Mouse (Mus musculus): ENCODE data around the gene Inpp5d. TPM values are rescaled to one million over a fixed set of nuclear protein-coding genes. Genes with fewer than 3 reads are reported as not detected.

The Inpp5d gene
- polyA plus RNA-seq, 1 experiment, result 36.0 TPM

DNA sequence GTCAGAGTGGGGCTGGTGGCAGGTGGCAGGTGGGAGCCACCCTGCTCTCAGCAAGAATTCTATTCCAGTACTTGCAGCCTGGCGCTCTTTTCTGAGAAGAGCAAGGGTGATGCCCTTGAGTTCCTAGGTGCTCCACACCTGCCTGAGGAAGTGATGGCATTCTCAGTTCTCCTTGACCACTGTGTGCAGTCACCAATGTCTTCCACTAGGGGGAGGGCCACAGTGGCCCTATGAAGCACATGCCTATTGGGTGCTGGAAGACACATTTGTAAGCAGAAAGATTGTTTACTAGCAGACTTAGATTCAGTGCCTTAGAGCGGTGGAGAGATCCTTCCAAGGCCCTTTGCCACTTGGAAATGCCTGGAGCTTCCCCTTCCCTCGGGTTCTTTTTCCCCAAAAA, 146.1 kb downstream of the Inpp5d start:
- Histone ChIP-seq H3K27me3 (ENCODE audit: control insufficient read depth, insufficient read depth, low read length) (no peaks in the 10 kb centered on the region), H3K27ac (ENCODE audit: insufficient read depth, low read depth, low read length) (no peak overlapping the region), H3K36me3 (ENCODE audit: control insufficient read depth, insufficient read depth, low read length) (peaks cover 74% of the 10 kb centered on the region), H3K4me3 (ENCODE audit: low read depth, low read length) (no peak overlapping the region), H3K4me1 (ENCODE audit: control insufficient read depth, insufficient read depth, insufficient read length, low read length) (no peaks in the 10 kb centered on the region)
- 79% methylated on average over 3 of the region's 3 CpGs for WGBS
- no peak for TF ChIP-seq POLR2A (IDR thresholded peaks at IDR 0.05; ENCODE audit: low read depth, low read length)
- peak; percentile 69; the same call in 1 of the 2 replicates for TF ChIP-seq CTCF (IDR thresholded peaks at IDR 0.05; ENCODE audit: extremely low read depth, insufficient read length, insufficient replicate concordance, low read depth, low read length)

DNA sequence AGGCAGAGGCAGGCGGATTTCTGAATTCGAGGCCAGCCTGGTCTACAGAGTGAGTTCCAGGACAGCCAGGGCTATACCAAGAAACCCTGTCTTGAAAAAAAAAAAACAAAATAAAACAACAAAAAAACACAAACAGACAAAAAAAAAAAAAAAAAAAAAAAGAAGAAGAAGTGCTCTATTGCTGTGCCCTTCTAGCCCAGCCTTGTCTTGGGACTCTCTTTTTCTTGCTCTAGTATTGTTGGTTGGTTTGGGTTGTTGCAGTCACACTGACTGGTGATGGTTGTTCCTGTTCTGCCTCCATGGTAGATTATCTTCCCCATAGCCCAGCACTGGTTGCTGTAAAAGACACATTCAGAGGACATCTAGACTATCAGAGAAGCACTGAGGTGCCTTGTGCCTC, 149.2 kb downstream of the Inpp5d start:
- TF ChIP-seq CTCF (IDR thresholded peaks at IDR 0.05; ENCODE audit: extremely low read depth, insufficient read length, insufficient replicate concordance, low read depth, low read length) (no peak), POLR2A (IDR thresholded peaks at IDR 0.05; ENCODE audit: low read depth, low read length) (no peak)
- no peak overlapping the region for H3K27ac ChIP-seq (ENCODE audit: insufficient read depth, low read depth, low read length)
- H3K4me1 ChIP-seq (ENCODE audit: control insufficient read depth, insufficient read depth, insufficient read length, low read length), result no peaks in the 10 kb centered on the region
- no peaks in the 10 kb centered on the region for H3K27me3 ChIP-seq (ENCODE audit: control insufficient read depth, insufficient read depth, low read length)
- H3K4me3 ChIP-seq (ENCODE audit: low read depth, low read length), result no peak overlapping the region
- 100% methylated on average over 2 of the region's 2 CpGs for WGBS
- H3K36me3 ChIP-seq (ENCODE audit: control insufficient read depth, insufficient read depth, low read length), result peaks cover 65% of the 10 kb centered on the region

Other genes with a start within 250 kb of the Inpp5d start
- gene Kcnj13, start 225.6 kb upstream of the Inpp5d start, polyA plus RNA-seq (2012; rRNA removed), result 0.09 and 7.4 TPM in 2 replicates
- 0.41 TPM in 1 of 2 replicates, not detected in the other for gene Snorc, start 150.0 kb upstream of the Inpp5d start, polyA plus RNA-seq (2012; rRNA removed)
- gene Neu2, start 110.4 kb upstream of the Inpp5d start, polyA plus RNA-seq (2012; rRNA removed), result 1.1 and 2.1 TPM in 2 replicates
- 8.1 and 24.1 TPM in 2 replicates for gene Ngef, start 46.4 kb upstream of the Inpp5d start, polyA plus RNA-seq (2012; rRNA removed)
- gene Atg16l1, start 135.6 kb downstream of the Inpp5d start, polyA plus RNA-seq (2012; rRNA removed), result 9.1 and 12.3 TPM in 2 replicates
- gene Sag, start 183.4 kb downstream of the Inpp5d start, polyA plus RNA-seq (2012; rRNA removed), result 0.05 and 0.16 TPM in 2 replicates
- gene Dgkd, start 233.0 kb downstream of the Inpp5d start, polyA plus RNA-seq (2012; rRNA removed), result 21.5 and 47.1 TPM in 2 replicates